Mouse (Mus musculus) urinary bladder, adult 2 months (tissue): ENCODE measurements around the gene Rab31. TPM values are rescaled to one million over a fixed set of nuclear protein-coding genes. Genes with fewer than 3 reads are reported as not detected.
A peak's percentile ranks its signal among the peaks of the same experiment; 100 is the strongest.
"Not testable (repeated sequence)": the region's sequence is repeated elsewhere in the genome, so short reads cannot be mapped to it uniquely, and the experiment has no call there.

Experiments
- DNase-seq: peaks from one replicate; pipeline ENCODE4 v3.0.0; 2022; ENCODE audit warnings: low spot score
- polyA plus RNA-seq: library from polyadenylated mRNA; depleted of rRNA; stranded (reverse); fragments of >200 nt; gene quantifications from 2 replicates; pipeline ENCODE4 v1.2.3, GENCODE M21; 2012

Rab31 gene
- polyA plus RNA-seq, 1 experiment = 34.2 TPM

- DNase-seq = not testable (repeated sequence)
Measured at GRCm38 (mm10) chr17:65628823-65629532, 143.6 kb downstream of the Rab31 start.

GRCm38 (mm10) chr17:65626301-65626700 lies 146.3 kb downstream of the Rab31 start:
- no peak for DNase-seq

- no peak for DNase-seq
Measured at GRCm38 (mm10) chr17:65625563-65625962, 147.0 kb downstream of the Rab31 start.

GRCm38 (mm10) chr17:65623130-65623529 lies 149.4 kb downstream of the Rab31 start:
- no peak for DNase-seq

GRCm38 (mm10) chr17:65618431-65618830 lies 154.1 kb downstream of the Rab31 start:
- no peak for DNase-seq

- DNase-seq = no peak
Measured at GRCm38 (mm10) chr17:65615678-65616077, 156.9 kb downstream of the Rab31 start.

- no peak for DNase-seq
Measured at GRCm38 (mm10) chr17:65614431-65614830, 158.1 kb downstream of the Rab31 start.

- DNase-seq = peak; percentile 98
Measured at GRCm38 (mm10) chr17:65613463-65614412, 158.8 kb downstream of the Rab31 start, which contains the start of gene Vapa. TSS of gene Vapa (minus strand) at chr17:65613555.

GRCm38 (mm10) chr17:65613142-65613462 lies 159.4 kb downstream of the Rab31 start:
- DNase-seq = no peak

- peak; percentile 56 for DNase-seq
Measured at GRCm38 (mm10) chr17:65612391-65613141, 160.0 kb downstream of the Rab31 start.

GRCm38 (mm10) chr17:65611721-65612120 lies 160.8 kb downstream of the Rab31 start:
- DNase-seq = no peak

- DNase-seq = no peak
Measured at GRCm38 (mm10) chr17:65608743-65609142, 163.8 kb downstream of the Rab31 start.

GRCm38 (mm10) chr17:65608312-65608687 lies 164.3 kb downstream of the Rab31 start:
- no peak for DNase-seq

GRCm38 (mm10) chr17:65607574-65608311 lies 164.8 kb downstream of the Rab31 start:
- no peak for DNase-seq

- DNase-seq = no peak
Measured at GRCm38 (mm10) chr17:65606014-65606413, 166.5 kb downstream of the Rab31 start.

- DNase-seq = no peak
Measured at GRCm38 (mm10) chr17:65604892-65605291, 167.7 kb downstream of the Rab31 start.

GRCm38 (mm10) chr17:65604315-65604714 lies 168.2 kb downstream of the Rab31 start:
- DNase-seq = no peak
